Mouse (Mus musculus): Measurements from ENCODE around the gene Cntfr. TPM values are rescaled to one million over a fixed set of nuclear protein-coding genes. Genes with fewer than 3 reads are reported as not detected.

Gene Cntfr
- polyA plus RNA-seq, 1 experiment from 2014 or later = 16.3 TPM

- Histone ChIP-seq H3K27ac (peak overlapping the region; percentile 55), H3K4me2 (peak overlapping the region; percentile 85), H3K4me1 (peaks cover 43% of the 10 kb centered on the region), H3K9ac (peak overlapping the region; percentile 89), H3K9me3 (no peaks in the 10 kb centered on the region), H3K27me3 (peaks cover 16% of the 10 kb centered on the region), H3K4me3 (peak overlapping the region; percentile 65), H3K36me3 (no peaks in the 10 kb centered on the region)
- WGBS = 12% methylated on average over 10 of the region's 10 CpGs
- ATAC-seq (ENCODE audit: insufficient number of reproducible peaks, insufficient read depth, low FRiP score, low TSS enrichment, low read depth) = no peak
Observed at GRCm38 (mm10) chr4:41639214-41639841, 57.6 kb downstream of the Cntfr start.

DNA sequence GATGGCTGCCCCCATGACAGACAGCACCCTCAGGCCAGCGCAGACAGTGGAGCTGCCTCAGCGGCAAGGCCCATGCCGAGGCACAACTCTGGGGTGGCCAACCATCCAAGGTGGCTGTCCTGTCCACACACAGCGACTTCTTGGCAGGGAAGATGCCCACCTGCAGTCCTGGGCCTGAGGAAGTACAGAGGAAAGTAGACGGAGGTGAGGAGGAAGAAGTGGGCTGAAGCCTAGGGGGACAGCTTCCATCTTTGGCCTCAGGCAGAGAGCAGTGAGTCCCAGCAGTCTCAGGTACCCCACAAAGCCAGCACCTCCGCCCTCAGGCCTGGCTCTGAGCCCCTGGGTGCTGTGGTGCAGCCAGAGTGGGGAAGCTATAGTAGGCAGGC lies 58.1 kb downstream of the Cntfr start:
- H3K4me3 ChIP-seq = peak overlapping the region; percentile 65
- no peaks in the 10 kb centered on the region for H3K36me3 ChIP-seq
- no peak for ATAC-seq (ENCODE audit: insufficient number of reproducible peaks, insufficient read depth, low FRiP score, low TSS enrichment, low read depth)
- H3K9ac ChIP-seq = 0 out of 2 replicates have a peak overlapping the region, but pooled peaks have one; percentile 89
- H3K27ac ChIP-seq = no peak overlapping the region
- no peaks in the 10 kb centered on the region for H3K9me3 ChIP-seq
- WGBS = 68% methylated on average over 6 of the region's 6 CpGs
- H3K4me2 ChIP-seq = peak overlapping the region; percentile 85
- peaks cover 45% of the 10 kb centered on the region for H3K4me1 ChIP-seq
- peaks cover 16% of the 10 kb centered on the region for H3K27me3 ChIP-seq

DNA sequence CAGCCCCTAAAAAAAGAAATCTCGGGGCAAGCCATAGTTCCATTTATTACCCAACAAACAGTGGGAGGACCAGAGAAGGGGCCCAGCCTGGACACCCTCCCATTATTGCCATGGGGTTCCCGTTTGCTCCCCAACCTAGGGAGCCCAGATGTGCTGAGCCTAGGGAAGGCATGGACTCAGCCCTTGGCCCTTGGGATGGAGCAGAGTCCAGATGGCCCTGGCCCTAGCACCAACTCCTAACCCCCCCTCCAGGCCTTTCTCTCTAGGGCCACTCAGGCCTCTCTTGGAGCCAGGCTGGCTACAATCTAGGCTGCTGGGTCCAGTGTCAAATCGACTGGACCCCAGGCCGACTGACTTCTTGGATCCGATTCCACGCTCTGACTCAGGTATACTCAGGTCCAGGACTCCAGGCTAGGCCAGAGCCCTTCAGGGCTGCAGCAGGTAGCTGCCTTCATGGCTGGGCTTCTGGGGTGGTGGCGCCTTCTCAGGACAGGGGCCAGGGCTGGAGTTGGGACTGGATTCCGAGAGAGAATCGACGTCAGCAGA lies 58.6 kb downstream of the Cntfr start:
- no peak overlapping the region for H3K27ac ChIP-seq
- H3K4me2 ChIP-seq = peak overlapping the region; percentile 85; the same call in 1 of the 2 replicates
- 91% methylated on average over 10 of the region's 10 CpGs for WGBS
- peaks cover 45% of the 10 kb centered on the region for H3K4me1 ChIP-seq
- H3K27me3 ChIP-seq = peaks cover 16% of the 10 kb centered on the region
- no peak overlapping the region for H3K4me3 ChIP-seq
- H3K9ac ChIP-seq = 0 out of 2 replicates have a peak overlapping the region, but pooled peaks have one; percentile 11
- ATAC-seq (ENCODE audit: insufficient number of reproducible peaks, insufficient read depth, low FRiP score, low TSS enrichment, low read depth) = no peak
- no peaks in the 10 kb centered on the region for H3K36me3 ChIP-seq
- no peaks in the 10 kb centered on the region for H3K9me3 ChIP-seq

DNA sequence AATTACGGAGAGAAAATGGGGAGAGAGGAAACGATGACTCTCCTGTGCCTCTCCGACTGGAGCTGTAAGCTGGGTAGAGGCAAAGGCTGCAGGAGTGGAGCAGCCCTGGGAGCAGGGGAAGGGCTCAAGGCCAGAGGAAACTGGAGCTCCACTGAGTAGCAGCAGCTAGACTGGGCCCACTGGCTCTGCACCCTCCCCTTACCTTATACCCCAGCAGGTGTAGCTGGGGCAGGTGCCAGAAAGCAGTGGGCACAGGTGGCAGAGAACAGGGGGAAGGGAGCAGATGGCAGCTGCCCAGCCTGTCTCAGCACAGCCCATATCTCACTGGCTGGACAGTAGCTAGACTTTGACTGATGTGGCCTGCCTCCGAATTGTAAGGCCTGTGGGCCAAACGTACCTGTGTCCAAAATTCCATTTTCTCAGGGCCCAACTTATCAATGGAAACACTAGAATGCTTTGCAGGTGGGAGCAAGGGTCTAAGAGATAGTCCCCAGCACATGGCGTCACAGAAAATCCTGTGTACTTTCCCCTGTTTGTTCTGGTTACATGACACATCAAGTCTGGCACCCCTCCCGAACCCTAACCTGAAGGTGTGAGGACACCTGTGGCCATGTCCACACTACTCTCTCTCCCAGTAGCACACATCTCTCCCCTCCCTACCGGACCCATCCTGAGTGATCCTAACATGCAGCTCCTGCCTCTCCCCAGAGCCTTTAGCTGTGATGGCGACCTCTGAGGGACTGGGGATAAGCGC lies 59.8 kb downstream of the Cntfr start:
- Histone ChIP-seq H3K9me3 (no peaks in the 10 kb centered on the region), H3K4me2 (no peak overlapping the region), H3K36me3 (no peaks in the 10 kb centered on the region), H3K4me1 (peaks cover 55% of the 10 kb centered on the region), H3K27ac (peak overlapping the region; percentile 22; the same call in 1 of the 2 replicates), H3K27me3 (peaks cover 16% of the 10 kb centered on the region), H3K4me3 (no peak overlapping the region), H3K9ac (no peak overlapping the region)
- 80% methylated on average over 10 of the region's 10 CpGs for WGBS
- no peak for ATAC-seq (ENCODE audit: insufficient number of reproducible peaks, insufficient read depth, low FRiP score, low TSS enrichment, low read depth)

- Histone ChIP-seq H3K9ac (no peak overlapping the region), H3K4me2 (no peak overlapping the region), H3K4me1 (peaks cover 62% of the 10 kb centered on the region), H3K4me3 (no peak overlapping the region), H3K27ac (peak overlapping the region; percentile 22), H3K27me3 (peaks cover 16% of the 10 kb centered on the region), H3K9me3 (no peaks in the 10 kb centered on the region), H3K36me3 (no peaks in the 10 kb centered on the region)
- no peak for ATAC-seq (ENCODE audit: insufficient number of reproducible peaks, insufficient read depth, low FRiP score, low TSS enrichment, low read depth)
- WGBS = 33% methylated on average over 7 of the region's 7 CpGs
Observed at GRCm38 (mm10) chr4:41636366-41636765, 60.5 kb downstream of the Cntfr start.

DNA sequence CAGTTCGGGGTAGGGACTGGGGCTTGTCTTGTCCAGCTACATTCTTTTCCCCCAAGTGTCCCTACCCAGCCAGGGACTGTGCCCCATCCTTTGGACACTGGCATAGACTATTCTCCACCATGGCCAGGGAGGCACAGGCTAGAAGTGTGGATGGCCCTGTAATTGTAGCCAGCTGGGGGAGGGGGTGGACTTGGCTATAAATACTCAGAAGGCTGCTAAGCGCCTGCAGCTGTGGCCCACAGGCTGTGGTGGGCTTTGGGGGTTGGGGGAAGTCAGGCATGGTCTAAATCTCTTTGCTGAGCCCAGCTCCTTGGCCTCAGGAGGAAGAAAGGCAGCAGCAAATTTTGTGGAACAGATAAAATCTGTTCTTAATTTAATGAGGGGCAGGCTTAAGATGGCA lies 61.0 kb downstream of the Cntfr start:
- H3K27me3 ChIP-seq = peaks cover 16% of the 10 kb centered on the region
- no peaks in the 10 kb centered on the region for H3K9me3 ChIP-seq
- 46% methylated on average over 2 of the region's 2 CpGs for WGBS
- no peak overlapping the region for H3K4me3 ChIP-seq
- H3K36me3 ChIP-seq = no peaks in the 10 kb centered on the region
- H3K4me1 ChIP-seq = peaks cover 66% of the 10 kb centered on the region
- no peak for ATAC-seq (ENCODE audit: insufficient number of reproducible peaks, insufficient read depth, low FRiP score, low TSS enrichment, low read depth)
- H3K27ac ChIP-seq = peak overlapping the region; percentile 22
- H3K4me2 ChIP-seq = no peak overlapping the region
- H3K9ac ChIP-seq = 0 out of 2 replicates have a peak overlapping the region, but pooled peaks have one; percentile 7

DNA sequence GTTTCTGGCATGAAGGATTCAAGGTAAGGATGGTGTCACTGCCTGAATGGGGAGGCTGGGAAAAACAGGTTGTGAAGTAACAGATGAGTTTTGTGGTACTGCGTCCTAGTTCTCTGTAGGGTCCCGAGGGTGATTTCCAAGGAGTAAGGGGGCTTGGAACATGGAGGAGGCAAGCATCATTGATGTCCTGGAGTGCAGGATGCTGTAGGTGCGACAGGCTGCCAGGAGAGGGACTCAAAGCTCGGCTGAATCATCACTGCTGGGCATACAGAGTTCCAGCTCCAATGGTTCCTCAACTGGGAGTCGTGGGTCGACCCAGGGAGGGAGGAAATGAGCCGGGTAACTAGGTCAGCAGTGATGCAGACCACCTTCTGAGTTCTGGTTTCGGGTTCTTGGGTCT lies 61.7 kb downstream of the Cntfr start:
- Histone ChIP-seq H3K4me3 (no peak overlapping the region), H3K27me3 (peaks cover 16% of the 10 kb centered on the region), H3K27ac (no peak overlapping the region), H3K36me3 (no peaks in the 10 kb centered on the region), H3K9me3 (no peaks in the 10 kb centered on the region), H3K4me2 (no peak overlapping the region), H3K9ac (no peak overlapping the region), H3K4me1 (peaks cover 66% of the 10 kb centered on the region)
- ATAC-seq (ENCODE audit: insufficient number of reproducible peaks, insufficient read depth, low FRiP score, low TSS enrichment, low read depth) = no peak
- WGBS = 68% methylated on average over 8 of the region's 8 CpGs

DNA sequence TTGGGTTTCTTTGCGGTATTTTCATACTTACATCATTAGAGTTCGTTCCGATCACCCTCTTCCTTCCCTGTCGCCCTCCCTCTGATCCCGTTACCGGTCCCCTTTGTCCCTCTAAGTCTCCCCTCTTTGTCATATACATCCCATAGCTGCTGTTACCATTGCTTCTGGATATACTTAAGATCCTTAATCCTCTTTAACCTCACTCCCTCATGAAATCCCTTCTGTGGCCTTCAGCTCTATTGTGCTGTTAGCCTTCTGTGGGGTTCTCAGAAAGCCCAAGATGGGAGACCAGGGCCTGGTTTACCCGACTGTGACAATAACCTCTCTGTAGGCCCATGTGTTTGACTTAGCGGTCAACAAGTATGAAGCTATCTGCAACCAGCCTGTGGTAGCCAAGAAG lies 62.3 kb downstream of the Cntfr start:
- no peak overlapping the region for H3K4me2 ChIP-seq
- H3K9ac ChIP-seq = no peak overlapping the region
- no peak overlapping the region for H3K4me3 ChIP-seq
- H3K27ac ChIP-seq = no peak overlapping the region
- H3K27me3 ChIP-seq = peaks cover 16% of the 10 kb centered on the region
- WGBS = 83% methylated on average over 8 of the region's 8 CpGs
- no peaks in the 10 kb centered on the region for H3K9me3 ChIP-seq
- no peaks in the 10 kb centered on the region for H3K36me3 ChIP-seq
- H3K4me1 ChIP-seq = peaks cover 71% of the 10 kb centered on the region
- no peak for ATAC-seq (ENCODE audit: insufficient number of reproducible peaks, insufficient read depth, low FRiP score, low TSS enrichment, low read depth)

DNA sequence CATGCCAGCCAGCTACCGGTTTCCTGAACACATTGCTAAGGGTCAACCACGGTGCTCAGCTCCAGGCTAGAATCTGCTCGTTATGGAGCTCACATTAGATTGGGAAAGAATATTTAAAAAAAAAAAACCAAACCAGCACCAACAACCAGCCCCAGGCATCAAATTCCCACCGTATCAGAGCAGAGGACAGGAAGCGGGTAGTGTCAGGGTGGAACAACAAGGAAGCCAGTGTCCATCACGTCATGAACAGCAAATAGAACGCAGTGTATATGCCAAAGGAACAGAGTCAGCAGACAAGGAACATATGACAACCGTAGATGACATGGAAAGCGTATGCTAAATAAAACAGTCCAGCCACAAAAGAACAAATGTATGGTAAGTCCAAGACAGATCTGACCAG lies 63.9 kb downstream of the Cntfr start:
- Histone ChIP-seq H3K9me3 (no peaks in the 10 kb centered on the region), H3K36me3 (no peaks in the 10 kb centered on the region), H3K27me3 (peaks cover 5% of the 10 kb centered on the region), H3K4me2 (no peak overlapping the region), H3K27ac (no peak overlapping the region), H3K4me3 (no peak overlapping the region), H3K4me1 (peaks cover 73% of the 10 kb centered on the region), H3K9ac (no peak overlapping the region)
- ATAC-seq (ENCODE audit: insufficient number of reproducible peaks, insufficient read depth, low FRiP score, low TSS enrichment, low read depth) = no peak
- WGBS = 46% methylated on average over 9 of the region's 9 CpGs

GRCm38 (mm10) chr4:41631390-41631789 lies 65.5 kb downstream of the Cntfr start:
- 1% methylated on average over 11 of the region's 11 CpGs for WGBS
- Histone ChIP-seq H3K4me2 (peak overlapping the region; percentile 33), H3K9me3 (no peaks in the 10 kb centered on the region), H3K4me1 (peaks cover 74% of the 10 kb centered on the region), H3K27me3 (no peaks in the 10 kb centered on the region; the same call in 1 of the 2 replicates), H3K4me3 (no peak overlapping the region), H3K9ac (no peak overlapping the region), H3K27ac (peak overlapping the region; percentile 51; the same call in 1 of the 2 replicates), H3K36me3 (no peaks in the 10 kb centered on the region)
- 0 out of 2 replicates have a peak, but pooled peaks have one; percentile 26 for ATAC-seq (ENCODE audit: insufficient number of reproducible peaks, insufficient read depth, low FRiP score, low TSS enrichment, low read depth)

- H3K9me3 ChIP-seq = no peaks in the 10 kb centered on the region
- no peak for ATAC-seq (ENCODE audit: insufficient number of reproducible peaks, insufficient read depth, low FRiP score, low TSS enrichment, low read depth)
- peaks cover 62% of the 10 kb centered on the region for H3K4me1 ChIP-seq
- no peaks in the 10 kb centered on the region for H3K36me3 ChIP-seq
- H3K4me2 ChIP-seq = no peak overlapping the region
- H3K27me3 ChIP-seq = no peaks in the 10 kb centered on the region; the same call in 1 of the 2 replicates
- H3K27ac ChIP-seq = no peak overlapping the region
- no peak overlapping the region for H3K4me3 ChIP-seq
- WGBS = 34% methylated on average over 6 of the region's 6 CpGs
- H3K9ac ChIP-seq = no peak overlapping the region
Observed at GRCm38 (mm10) chr4:41630196-41630595, 66.7 kb downstream of the Cntfr start.

All from embryonic facial prominence, embryonic 13.5 days (tissue).